Mouse (Mus musculus): Measurements from ENCODE around the gene Tnnt1.

GRCm38 (mm10) chr7:4537181-4537580, 21.0 kb upstream of the Tnnt1 start:
- TF ChIP-seq POLR2A (IDR thresholded peaks at IDR 0.05; ENCODE audit: insufficient read length, low read depth), result no peak
- TF ChIP-seq USF1 (IDR thresholded peaks at IDR 0.05; ENCODE audit: low read depth), result no peak
- TF ChIP-seq POLR2AphosphoS2 (IDR thresholded peaks at IDR 0.05; ENCODE audit: insufficient read length, low read depth), result no peak
- TF ChIP-seq MAX (IDR thresholded peaks at IDR 0.05; ENCODE audit: low read depth), result no peak
- no peak for TF ChIP-seq MYOD1 (IDR thresholded peaks at IDR 0.05; ENCODE audit: control insufficient read depth in 1 of 3, insufficient read length in 2 of 3, low read depth in 2 of 3)
- no peak for TF ChIP-seq E2F4 (IDR thresholded peaks at IDR 0.05; ENCODE audit: insufficient read depth)

All from myocyte (in vitro differentiated cells).